Mouse (Mus musculus): ENCODE data around the gene Cat.

Cat gene

GRCm38 (mm10) chr2:103432695-103433275 lies 52.2 kb downstream of the Cat start:
- DNase-seq = no peak

- no peak for DNase-seq
These were observed 54.2 kb downstream of the Cat start for GRCm38 (mm10) chr2:103430712-103431111.

DNA sequence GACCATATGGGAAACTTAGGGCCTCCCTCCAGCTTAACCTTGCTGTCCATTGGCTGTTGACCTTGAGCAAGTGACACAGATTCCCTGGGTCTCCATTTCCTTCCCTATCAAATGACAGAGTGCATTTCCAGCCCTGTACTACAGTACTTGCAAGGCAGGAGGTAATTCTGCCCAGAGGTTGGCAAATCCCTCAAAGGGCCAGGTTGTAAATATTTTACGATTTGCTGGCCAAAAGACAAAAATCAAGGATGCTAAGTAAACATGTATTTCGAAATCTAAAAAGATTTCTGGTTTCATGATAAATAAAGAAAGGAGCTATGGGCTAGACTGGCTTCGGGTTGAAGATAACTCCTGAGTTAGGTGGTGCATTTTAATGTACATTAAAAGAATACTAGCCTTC lies 56.6 kb downstream of the Cat start:
- no peak for DNase-seq

- DNase-seq = no peak
These were observed 59.4 kb downstream of the Cat start for GRCm38 (mm10) chr2:103425456-103426063.

DNA sequence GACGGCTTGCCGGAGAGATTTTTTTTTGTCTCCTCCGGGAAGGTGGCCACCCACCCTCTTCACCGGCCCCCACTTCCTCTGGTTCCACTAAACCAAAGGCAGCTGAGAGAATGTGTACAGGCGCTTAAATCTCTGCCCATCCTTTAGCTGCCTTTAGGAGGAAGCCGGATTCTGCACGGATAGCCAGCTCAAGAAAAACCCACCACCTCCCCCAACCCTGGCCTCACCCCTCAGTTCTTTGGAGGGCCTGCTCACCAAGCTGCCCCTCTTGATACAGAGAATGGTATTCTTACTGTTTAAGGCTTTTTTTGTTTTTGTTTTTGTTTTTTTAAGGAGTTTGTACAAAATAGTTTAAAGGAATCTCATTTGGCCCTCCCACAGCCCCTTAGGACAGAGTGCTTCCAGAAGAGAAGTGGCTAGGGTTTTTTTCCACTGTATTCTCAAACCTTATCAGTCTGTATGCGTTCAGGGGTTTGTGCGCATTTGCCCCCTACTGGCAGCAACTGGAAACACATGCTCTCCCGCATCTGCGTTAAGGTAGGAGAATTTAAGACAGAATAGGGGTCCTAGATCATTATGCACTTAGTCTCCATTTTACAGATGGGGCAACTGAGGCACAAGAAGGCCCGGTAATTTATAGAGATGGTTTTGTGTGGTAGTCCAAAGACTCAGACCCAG lies 60.5 kb downstream of the Cat start:
- peak; percentile 69 to 71 for DNase-seq

GRCm38 (mm10) chr2:103423884-103424283 lies 61.1 kb downstream of the Cat start:
- DNase-seq = no peak

DNA sequence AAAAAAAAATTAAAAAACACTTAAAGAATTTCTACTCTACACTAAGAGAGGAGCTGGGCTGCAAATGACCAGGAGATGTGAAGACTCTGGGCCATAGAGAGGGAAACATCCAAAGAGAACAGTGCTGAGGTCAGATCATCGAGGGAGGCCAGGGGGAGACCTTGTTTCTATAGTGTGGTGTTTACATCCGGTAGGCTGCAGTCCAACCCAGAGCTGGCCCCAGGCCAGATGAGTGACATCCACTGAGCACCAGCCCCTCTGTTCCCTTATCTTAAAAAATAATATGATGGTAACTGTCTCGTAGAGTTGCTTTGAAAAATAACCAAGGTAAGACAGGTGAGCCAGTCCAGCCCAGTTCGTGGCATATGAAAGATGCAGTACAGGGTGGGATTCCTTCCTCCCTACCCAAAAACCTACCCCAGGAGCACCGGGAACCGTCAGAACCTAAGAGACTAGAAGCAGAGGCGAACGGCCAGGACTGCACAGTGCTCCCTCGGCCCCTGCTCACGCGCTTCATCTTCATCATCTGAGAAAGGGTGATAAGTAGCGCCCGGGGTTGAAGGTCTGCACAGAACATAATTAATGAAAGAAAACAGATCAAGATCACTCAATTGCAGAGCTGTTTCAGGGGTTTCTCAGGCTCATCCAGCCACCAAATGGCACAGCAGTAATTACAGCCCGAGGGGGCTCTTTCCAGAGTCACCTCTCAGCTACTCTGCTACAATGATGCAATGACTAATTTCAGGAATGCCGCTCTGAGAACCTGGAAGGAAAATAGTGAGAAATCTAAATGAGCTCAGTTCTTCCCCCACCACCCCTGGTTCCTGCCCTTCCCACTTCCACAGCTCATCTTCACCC lies 64.1 kb downstream of the Cat start:
- no peak for DNase-seq

DNA sequence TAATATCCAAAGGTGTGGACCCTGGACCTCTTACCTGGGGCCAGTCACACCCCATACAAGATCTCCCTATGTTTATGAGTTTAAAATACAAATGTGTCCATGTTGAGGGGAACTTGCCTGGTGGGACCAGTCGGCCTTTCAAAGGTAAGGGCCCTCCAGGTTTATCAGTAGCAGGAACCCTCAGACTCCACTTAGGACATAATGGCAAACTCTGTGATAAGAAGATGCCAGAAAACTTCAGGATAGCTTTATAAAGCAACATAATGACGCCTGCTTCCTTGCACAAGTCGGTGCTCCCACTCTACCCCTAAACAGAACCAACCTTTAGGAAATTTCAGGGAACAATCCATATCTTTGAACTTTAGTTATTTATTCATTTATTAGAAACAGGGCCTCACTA lies 69.2 kb downstream of the Cat start:
- no peak for DNase-seq

DNA sequence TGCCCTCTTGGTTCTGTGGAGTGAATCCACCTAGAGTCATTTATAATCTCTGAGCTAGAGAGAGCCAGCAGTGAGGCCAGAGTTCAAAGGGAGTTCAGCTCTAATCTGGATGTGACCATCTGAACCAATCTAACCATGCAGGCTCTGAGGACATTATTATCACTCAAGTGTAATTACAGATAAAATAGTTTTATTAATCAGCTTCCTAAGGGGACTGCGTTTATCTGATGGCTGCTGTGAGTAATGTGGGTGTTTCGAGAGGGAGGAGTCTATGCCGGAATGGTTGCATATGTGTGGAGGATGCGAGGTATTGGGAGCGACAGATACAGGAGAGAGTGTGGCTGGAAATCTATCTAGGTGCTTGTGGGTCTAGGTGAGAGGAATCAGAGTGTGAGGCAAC lies 71.6 kb downstream of the Cat start:
- no peak for DNase-seq

DNA sequence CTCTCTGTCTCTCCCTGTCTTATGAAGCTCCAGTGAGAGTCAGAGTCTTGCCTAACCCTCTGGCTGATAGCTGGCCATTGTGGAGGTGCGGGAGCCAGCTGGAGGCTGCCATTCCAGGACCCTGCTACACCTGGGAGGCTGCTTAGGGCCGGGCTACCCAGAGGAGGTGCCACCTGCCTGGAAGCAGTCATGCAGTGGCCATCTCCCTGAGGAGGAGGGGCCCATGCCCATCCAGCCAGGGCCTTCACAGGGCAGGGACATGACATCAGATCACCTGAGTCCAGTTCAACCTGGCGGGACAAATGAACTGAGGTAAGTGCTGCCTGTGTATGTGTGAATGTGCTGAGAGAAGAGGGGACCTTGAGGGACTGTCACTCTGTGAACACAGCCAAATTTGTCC lies 73.1 kb downstream of the Cat start:
- no peak for DNase-seq

DNA sequence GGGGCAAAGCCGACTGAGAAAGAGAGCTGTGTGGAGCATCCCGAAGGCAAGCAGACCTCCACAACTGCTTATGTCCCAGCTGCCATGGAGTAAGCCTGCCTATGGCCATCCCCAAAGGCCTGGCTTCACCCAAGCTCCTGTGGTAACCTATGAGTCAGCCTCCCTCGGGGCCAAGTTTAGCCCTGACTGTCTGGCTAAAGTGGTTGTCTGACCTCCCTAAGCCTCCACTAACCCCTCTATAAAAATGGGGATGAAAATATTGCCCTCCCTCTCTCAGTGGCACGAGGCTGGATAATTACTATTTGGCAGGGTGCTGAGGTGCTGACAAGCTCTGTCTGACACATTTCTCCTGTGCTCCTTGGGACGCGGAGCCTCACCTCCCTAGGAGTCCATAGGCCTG lies 73.6 kb downstream of the Cat start, which contains the start of gene Elf5:
Elf5 (plus strand) TSS at position 341 of the 400 bp plus-strand sequence.
- DNase-seq = no peak

GRCm38 (mm10) chr2:103406239-103406638 lies 78.7 kb downstream of the Cat start:
- DNase-seq = no peak

Measured in B cell, adult 2 months (primary cell).